Mouse (Mus musculus) cerebellum, postnatal 10 days (tissue): ENCODE results near the gene Fam155a.
A peak's percentile ranks its signal among the peaks of the same experiment; 100 is the strongest.
"Not testable (repeated sequence)": the region's sequence is repeated elsewhere in the genome, so short reads cannot be mapped to it uniquely, and the experiment has no call there.

Experiments
- DNase-seq, 2 experiments: peaks; one replicate each; pipeline ENCODE4 v3.0.0; 2021; ENCODE audit warnings: mixed read lengths in 2 of 2

Gene Fam155a

GRCm38 (mm10) chr8:9770999-9771605 lies at the start of gene Fam155a:
Gene Fam155a (minus strand): TSS chr8:9771161.
- peak in 1 of 2 experiments; percentile 74 for DNase-seq

GRCm38 (mm10) chr8:9813273-9813946 lies 42.4 kb upstream of the Fam155a start:
- DNase-seq, result peak; percentile 60 to 63

DNA sequence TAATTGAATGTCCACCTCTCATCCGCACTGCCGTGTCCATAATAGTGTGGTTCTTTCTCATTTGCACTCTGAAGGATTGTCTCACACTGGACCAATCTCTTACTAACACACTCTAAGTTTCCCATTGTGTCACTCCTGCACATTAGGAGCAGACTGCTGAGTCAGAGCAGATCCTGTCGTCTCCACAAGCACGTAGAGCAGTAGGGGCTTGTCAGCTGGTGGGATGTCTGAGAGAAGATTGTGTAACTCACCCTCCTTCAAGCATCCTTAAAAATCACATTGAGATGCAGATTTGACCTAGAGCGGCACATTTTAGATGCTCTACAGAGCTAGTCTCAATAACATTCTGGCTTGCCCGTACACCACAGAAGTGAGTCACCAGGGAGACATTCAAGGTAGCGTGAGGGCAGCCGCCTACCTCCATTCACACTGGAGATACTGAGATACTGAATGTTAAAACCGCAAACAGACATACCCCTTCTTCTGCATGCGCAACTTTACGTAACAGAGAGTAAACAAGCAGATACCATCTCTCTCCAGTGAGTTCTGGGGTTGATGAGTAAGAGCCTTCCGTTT lies 40.1 kb upstream of the Fam155a start:
- no peak for DNase-seq

GRCm38 (mm10) chr8:9808596-9808995 lies 37.6 kb upstream of the Fam155a start:
- DNase-seq, result peak in 1 of 2 experiments; percentile 18

DNA sequence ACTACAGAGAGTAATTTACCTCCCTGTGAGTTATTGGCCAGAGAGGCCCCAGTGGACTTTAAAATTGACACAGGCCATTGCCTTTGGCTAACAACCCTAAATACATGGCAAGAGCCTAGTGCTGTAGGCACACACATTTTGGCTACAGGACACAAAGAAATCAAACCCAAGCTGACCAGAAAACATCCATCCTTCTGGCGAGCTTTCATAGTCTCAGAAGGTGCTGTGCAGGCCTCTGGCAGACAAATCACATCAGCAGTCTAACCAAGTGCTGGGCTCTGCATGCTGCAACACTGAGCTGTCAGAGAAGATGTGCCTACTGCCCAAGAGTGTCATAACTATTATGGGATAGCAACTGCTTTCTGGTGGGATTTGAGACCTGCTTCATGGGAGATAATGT lies 34.7 kb upstream of the Fam155a start:
- peak; percentile 42 to 52 for DNase-seq

- DNase-seq, result not testable (repeated sequence)
These were observed 29.4 kb upstream of the Fam155a start for GRCm38 (mm10) chr8:9800346-9800745.

GRCm38 (mm10) chr8:9799923-9800322 lies 29.0 kb upstream of the Fam155a start:
- no peak for DNase-seq

- DNase-seq, result no peak
These were observed 26.6 kb upstream of the Fam155a start for GRCm38 (mm10) chr8:9797514-9797913.

DNA sequence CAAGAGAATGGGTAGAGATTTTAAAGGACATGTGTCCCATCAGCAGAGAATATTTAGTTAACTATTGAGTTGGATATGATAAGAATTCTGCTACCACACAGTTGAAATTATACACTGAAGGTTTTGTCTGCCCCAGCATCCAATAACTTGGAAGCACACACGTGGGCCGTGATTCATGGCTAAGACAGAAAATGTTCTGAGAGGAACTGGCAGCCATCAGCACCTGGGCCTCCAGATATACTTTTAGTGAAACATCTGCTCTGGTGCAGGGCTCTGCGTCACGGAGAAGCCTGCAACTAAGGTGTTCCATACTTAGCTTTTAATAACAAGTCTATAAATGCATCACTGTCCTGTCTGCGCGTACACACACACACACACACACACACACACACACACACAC lies 24.8 kb upstream of the Fam155a start:
- no peak for DNase-seq

DNA sequence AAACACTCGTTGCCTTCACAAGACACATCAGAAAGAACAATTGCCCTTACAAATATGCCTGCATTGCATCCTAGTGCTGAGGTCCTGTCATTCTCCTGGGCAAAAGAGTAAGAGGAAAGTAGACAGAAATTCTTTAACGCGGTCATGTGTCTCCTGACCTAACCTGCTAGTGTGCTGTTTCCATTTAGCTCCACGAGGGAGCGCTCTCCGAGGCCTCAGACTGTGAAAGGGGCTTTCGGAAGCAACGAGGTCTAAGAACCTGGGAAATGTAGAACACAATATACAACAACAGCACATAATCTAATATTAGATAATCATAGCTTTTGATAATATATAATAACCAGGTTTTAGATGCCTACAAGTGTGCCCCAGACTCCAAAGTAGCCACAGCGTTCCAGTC lies 22.4 kb upstream of the Fam155a start:
- DNase-seq, result no peak

GRCm38 (mm10) chr8:9780332-9780731 lies 9.4 kb upstream of the Fam155a start:
- DNase-seq, result peak in 1 of 2 experiments; percentile 25

GRCm38 (mm10) chr8:9778148-9778547 lies 7.2 kb upstream of the Fam155a start:
- DNase-seq, result peak in 1 of 2 experiments; percentile 26

- no peak for DNase-seq
These were observed 5.9 kb upstream of the Fam155a start for GRCm38 (mm10) chr8:9776818-9777217.

GRCm38 (mm10) chr8:9772519-9772840 lies 1.5 kb upstream of the Fam155a start:
- peak; percentile 79 to 81 for DNase-seq

DNA sequence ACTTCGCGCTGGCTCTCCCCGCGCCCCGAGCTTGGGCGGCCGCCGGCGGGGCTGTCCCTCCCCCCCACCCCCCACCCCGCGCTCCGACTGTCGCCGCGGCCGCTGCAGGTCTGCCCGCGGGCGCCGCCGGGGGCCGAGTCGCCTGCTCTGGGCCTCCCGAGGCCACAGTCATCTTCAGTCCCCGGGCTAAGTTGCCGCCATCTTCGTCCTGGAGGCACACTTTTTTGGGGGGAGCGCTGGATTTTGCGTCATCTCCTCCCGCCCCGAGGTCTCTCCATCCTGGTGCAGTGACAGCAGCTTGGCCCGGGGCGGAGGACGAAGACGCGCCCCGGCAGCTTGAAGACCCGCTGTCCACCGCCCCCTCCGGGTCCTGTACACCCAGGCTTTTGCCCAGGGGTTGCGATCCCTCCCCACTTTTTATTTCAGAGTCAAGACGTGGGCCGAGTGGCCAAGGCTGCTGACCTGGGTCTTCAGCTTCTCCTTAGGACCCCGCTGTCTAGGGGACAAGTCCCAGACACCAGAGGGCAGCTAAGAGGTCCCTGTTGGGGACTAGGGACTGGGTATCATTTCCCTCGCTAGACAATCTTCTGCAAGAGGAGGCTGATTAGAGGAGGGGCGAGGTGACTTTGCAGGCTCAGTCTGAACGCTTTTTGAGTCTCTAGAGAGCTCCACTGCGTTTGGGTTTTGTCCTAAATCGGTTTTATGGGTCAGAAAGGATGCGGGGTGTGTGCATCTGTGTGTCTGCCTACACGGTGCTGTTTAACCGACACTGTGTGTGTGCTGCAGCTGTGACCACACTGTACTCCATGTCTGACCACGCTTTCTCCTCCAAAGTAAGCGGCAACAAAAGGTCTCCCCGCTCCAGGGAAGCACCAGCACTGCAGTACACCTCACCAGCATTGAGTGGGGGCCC lies 901 bp upstream of the Fam155a start:
- peak; percentile 77 to 78 for DNase-seq

GRCm38 (mm10) chr8:9770261-9770998 lies 531 bp downstream of the Fam155a start:
- DNase-seq, result peak; percentile 75

- DNase-seq, result peak; percentile 34 to 58
These were observed 1.9 kb downstream of the Fam155a start for GRCm38 (mm10) chr8:9769061-9769460.

- no peak for DNase-seq
These were observed 35.8 kb downstream of the Fam155a start for GRCm38 (mm10) chr8:9735169-9735568.

DNA sequence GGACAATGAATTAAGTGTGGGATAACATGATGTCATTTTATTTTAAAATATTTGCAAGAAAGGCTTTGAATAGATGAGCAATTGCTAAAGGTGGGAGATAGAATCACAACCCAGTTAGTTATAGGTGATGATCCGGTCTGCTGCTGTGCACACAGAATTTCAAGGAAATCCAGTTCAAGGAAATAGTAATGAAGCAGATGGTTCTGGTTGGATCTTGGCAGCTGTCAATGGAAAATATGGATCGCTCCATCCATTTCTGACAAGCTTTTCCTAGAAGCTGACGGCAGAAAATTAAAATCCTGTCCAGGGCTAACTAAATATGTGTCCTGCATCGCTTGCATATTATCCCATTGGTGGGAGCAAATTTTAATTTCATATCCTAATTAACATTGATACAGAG lies 61.2 kb downstream of the Fam155a start:
- peak; percentile 34 to 38 for DNase-seq

DNA sequence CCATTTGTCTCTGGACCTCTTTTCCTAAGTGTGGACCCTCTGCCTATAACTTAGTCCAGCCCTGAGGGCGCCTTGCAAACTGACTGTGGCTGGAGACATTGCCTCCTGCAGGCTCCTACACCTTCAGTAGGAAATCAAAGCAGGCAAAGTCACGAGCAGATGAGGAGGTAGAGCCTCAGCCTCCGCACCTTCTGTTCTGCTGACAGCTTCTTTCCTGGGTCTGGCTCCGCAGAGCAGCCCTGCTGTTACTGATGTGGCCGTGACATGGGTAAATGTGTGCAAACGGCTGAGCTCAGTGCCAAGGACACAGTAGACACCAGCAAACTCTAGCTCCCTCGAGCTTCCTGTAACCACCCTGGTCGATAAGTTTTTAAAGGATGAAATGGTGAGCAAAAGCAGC lies 63.5 kb downstream of the Fam155a start:
- DNase-seq, result peak; percentile 15 to 48

- no peak for DNase-seq
These were observed 76.2 kb downstream of the Fam155a start for GRCm38 (mm10) chr8:9694794-9695193.

DNA sequence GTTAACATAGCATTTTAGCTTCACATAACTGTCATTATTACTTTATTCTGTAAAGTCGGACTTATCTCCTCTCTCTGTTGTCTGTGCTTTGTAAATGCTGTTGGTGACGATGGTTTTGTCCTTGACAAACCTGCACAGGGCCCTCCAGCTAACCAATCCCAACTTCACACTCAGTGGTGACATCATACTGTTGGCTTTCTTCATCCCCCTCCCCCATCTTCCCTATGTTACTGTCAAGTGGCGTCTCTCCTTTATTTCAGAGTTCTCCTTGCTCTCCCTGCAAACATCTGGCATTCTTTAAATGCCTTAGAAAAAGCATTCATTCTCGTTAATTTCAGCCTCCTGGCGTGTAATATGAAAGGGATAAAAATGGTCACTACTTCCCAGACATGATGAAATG lies 78.6 kb downstream of the Fam155a start:
- no peak for DNase-seq

- DNase-seq, result not testable (repeated sequence)
These were observed 110.9 kb downstream of the Fam155a start for GRCm38 (mm10) chr8:9660014-9660413.
